8 mouse cellular contexts compared by ENCODE assay signal in the genomic region with DNA sequence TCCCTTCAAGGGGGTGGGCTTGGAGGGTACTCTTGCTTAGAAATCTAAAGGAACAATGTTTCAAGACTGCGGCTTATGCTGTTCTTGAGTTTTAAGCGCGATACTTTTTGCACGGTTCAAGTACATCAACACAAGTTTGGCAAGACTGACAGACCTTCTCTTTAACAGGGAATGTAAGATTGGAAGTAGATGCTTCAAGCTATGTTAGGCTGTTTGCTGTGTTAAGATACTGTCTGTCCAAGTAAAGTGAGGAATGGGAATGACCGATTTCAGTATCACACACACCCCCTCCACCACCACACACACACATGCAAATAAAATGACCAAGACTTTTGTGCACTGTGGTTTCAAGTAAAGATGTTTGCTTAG. TPM values are rescaled to one million over a fixed set of nuclear protein-coding genes. Genes with fewer than 3 reads are reported as not detected.
DNase-seq lines count a peak whose midpoint lies in the region; ATAC-seq and TF ChIP-seq lines count a peak whose summit lies in the region.

No protein-coding gene starts in this region.

- 14% methylated on average over 5 of the region's 5 CpGs for WGBS in liver, adult 2 months
- 8% methylated on average over 5 of the region's 5 CpGs for WGBS in forebrain, embryonic 12.5 days
- 10% methylated on average over 5 of the region's 5 CpGs for WGBS in limb, embryonic 11.5 days
- 8% methylated on average over 5 of the region's 5 CpGs for WGBS in neural tube, embryonic 14.5 days

- no peak for TF ChIP-seq POLR2A in liver, adult 2 months (IDR thresholded peaks at IDR 0.05; ENCODE audit: extremely low read depth, insufficient read depth, low read length)

- no peaks in the 10 kb centered on the region for H3K36me3 ChIP-seq in liver, adult 2 months (ENCODE audit: control insufficient read depth, insufficient read depth, low read length)
- no peaks in the 10 kb centered on the region for H3K36me3 ChIP-seq in forebrain, embryonic 12.5 days (replicated peaks)
- no peaks in the 10 kb centered on the region for H3K36me3 ChIP-seq in limb, embryonic 11.5 days (ENCODE audit: control insufficient read depth, insufficient read depth, low read length)
- no peaks in the 10 kb centered on the region for H3K36me3 ChIP-seq in neural tube, embryonic 14.5 days (ENCODE audit: control insufficient read depth, insufficient read depth, low read length)

- no peak for TF ChIP-seq CTCF in liver, adult 2 months (IDR thresholded peaks at IDR 0.05; ENCODE audit: low read depth, low read length)

- H3K4me3 ChIP-seq in liver, adult 2 months (ENCODE audit: insufficient read depth, low read depth, low read length): no peak overlapping the region; the same call in 1 of the 2 replicates
- peak overlapping the region; percentile 68 for H3K4me3 ChIP-seq in forebrain, embryonic 12.5 days (replicated peaks)
- H3K4me3 ChIP-seq in limb, embryonic 11.5 days (ENCODE audit: low read depth, low read length): peak overlapping the region; percentile 56
- peak overlapping the region; percentile 81 for H3K4me3 ChIP-seq in neural tube, embryonic 14.5 days (ENCODE audit: low read depth, low read length)

- no peak overlapping the region for H3K27ac ChIP-seq in liver, adult 2 months (replicated peaks; ENCODE audit: insufficient read depth, low read depth, low read length)
- H3K27ac ChIP-seq in forebrain, embryonic 12.5 days: peak overlapping the region; percentile 85
- H3K27ac ChIP-seq in limb, embryonic 11.5 days (replicated peaks; ENCODE audit: low read depth, low read length): 0 out of 2 replicates have a peak overlapping the region, but pooled peaks have one; percentile 67
- peak overlapping the region; percentile 88; the same call in 1 of the 2 replicates for H3K27ac ChIP-seq in neural tube, embryonic 14.5 days (ENCODE audit: low read depth, low read length)

- no peaks in the 10 kb centered on the region for H3K9me3 ChIP-seq in forebrain, embryonic 12.5 days
- no peaks in the 10 kb centered on the region for H3K9me3 ChIP-seq in limb, embryonic 11.5 days (ENCODE audit: control insufficient read depth, low read length)
- no peaks in the 10 kb centered on the region for H3K9me3 ChIP-seq in neural tube, embryonic 14.5 days (ENCODE audit: control insufficient read depth, low read length)

- no peak overlapping the region for H3K9ac ChIP-seq in liver, adult 2 months (ENCODE audit: low read depth, low read length)
- peak overlapping the region; percentile 78 for H3K9ac ChIP-seq in forebrain, embryonic 12.5 days
- H3K9ac ChIP-seq in limb, embryonic 11.5 days (ENCODE audit: low read length): peak overlapping the region; percentile 84
- peak overlapping the region; percentile 87 for H3K9ac ChIP-seq in neural tube, embryonic 14.5 days (replicated peaks; ENCODE audit: low read depth, low read length)

- H3K79me2 ChIP-seq in liver, adult 2 months (ENCODE audit: control insufficient read depth, insufficient read depth, low read length): no peaks in the 10 kb centered on the region

- no peak; the same call in 1 of the 2 replicates for ATAC-seq in forebrain, embryonic 12.5 days (ENCODE audit: low FRiP score)
- peak; percentile 5; the same call in 1 of the 2 replicates for ATAC-seq in limb, embryonic 11.5 days (ENCODE audit: insufficient number of reproducible peaks, low FRiP score, low TSS enrichment, low read depth)
- no peak; the same call in 1 of the 2 replicates for ATAC-seq in neural tube, embryonic 14.5 days (ENCODE audit: low read depth)

- no peaks in the 10 kb centered on the region; the same call in 1 of the 2 replicates for H3K4me1 ChIP-seq in liver, adult 2 months (ENCODE audit: control insufficient read depth, insufficient read depth, low read length)
- H3K4me1 ChIP-seq in forebrain, embryonic 12.5 days: peaks cover 11% of the 10 kb centered on the region
- no peaks in the 10 kb centered on the region for H3K4me1 ChIP-seq in limb, embryonic 11.5 days (ENCODE audit: control insufficient read depth, insufficient read depth, low read length)
- H3K4me1 ChIP-seq in neural tube, embryonic 14.5 days (ENCODE audit: control insufficient read depth, insufficient read depth, low read length): no peaks in the 10 kb centered on the region

- peaks cover 2% of the 10 kb centered on the region; the same call in 1 of the 2 replicates for H3K27me3 ChIP-seq in liver, adult 2 months (ENCODE audit: control insufficient read depth, insufficient read depth, low read length)
- no peaks in the 10 kb centered on the region for H3K27me3 ChIP-seq in forebrain, embryonic 12.5 days
- no peaks in the 10 kb centered on the region for H3K27me3 ChIP-seq in limb, embryonic 11.5 days (ENCODE audit: control insufficient read depth, insufficient read depth, low read length)
- no peaks in the 10 kb centered on the region; the same call in 1 of the 2 replicates for H3K27me3 ChIP-seq in neural tube, embryonic 14.5 days (ENCODE audit: control insufficient read depth, insufficient read depth, low read length)

- peak overlapping the region; percentile 57 for H3K4me2 ChIP-seq in forebrain, embryonic 12.5 days
- H3K4me2 ChIP-seq in limb, embryonic 11.5 days (ENCODE audit: low read depth, severe bottlenecking): peak overlapping the region; percentile 68
- peak overlapping the region; percentile 75 for H3K4me2 ChIP-seq in neural tube, embryonic 14.5 days (ENCODE audit: low read depth, low read length)

- peak; percentile 1 for DNase-seq in liver, adult 2 months (ENCODE audit: extremely low read depth, low read depth, low spot score)
- no peak for DNase-seq in liver
- no peak for DNase-seq in limb, embryonic 11.5 days (ENCODE audit: low spot score)
- no peak for DNase-seq in layer of hippocampus, postnatal 25 days (ENCODE audit: extremely low spot score in 1 of 2, low spot score in 1 of 2)
- DNase-seq in cerebellum, postnatal 36 days: no peak
- no peak for DNase-seq in urinary bladder, postnatal 4 days (ENCODE audit: low spot score in 2 of 2)

RNA-seq across cellular contexts. Expression of a gene that starts 0.3 kb away (rescaled TPM):
- not detected in 2 replicates for total RNA-seq in liver, adult 2 months (2014; rRNA removed)
- not detected in 2 replicates for polyA plus RNA-seq in liver, adult 2 months (2012; rRNA removed)
- 185 and 220 TPM in 2 replicates for polyA plus RNA-seq in forebrain, embryonic 12.5 days (2016; fragmentation: Nextera tagmentation; extraction: Ambion mirVana)
- 4.1 and 4.5 TPM in 2 replicates for polyA plus RNA-seq in limb, embryonic 11.5 days (2014; fragmentation: Nextera tagmentation; extraction: Ambion mirVana)
- 391 and 442 TPM in 2 replicates for polyA plus RNA-seq in neural tube, embryonic 14.5 days (2014; fragmentation: Nextera tagmentation; extraction: Ambion mirVana)
- 10 to 100 TPM; 59.1 to 73.6 TPM for total RNA-seq in layer of hippocampus, postnatal 25 days (2021)

RNA-seq across cellular contexts. Expression of a gene that starts 45.5 kb away (rescaled TPM):
- not detected in 2 replicates for total RNA-seq in liver, adult 2 months (2014; rRNA removed)
- not detected in 2 replicates for polyA plus RNA-seq in liver, adult 2 months (2012; rRNA removed)
- 1.3 and 1.9 TPM in 2 replicates for polyA plus RNA-seq in forebrain, embryonic 12.5 days (2016; fragmentation: Nextera tagmentation; extraction: Ambion mirVana)
- 0.21 and 0.47 TPM in 2 replicates for polyA plus RNA-seq in limb, embryonic 11.5 days (2014; fragmentation: Nextera tagmentation; extraction: Ambion mirVana)
- polyA plus RNA-seq in neural tube, embryonic 14.5 days (2014; fragmentation: Nextera tagmentation; extraction: Ambion mirVana): 1.5 and 3.4 TPM in 2 replicates
- total RNA-seq in layer of hippocampus, postnatal 25 days (2021): 10 to 100 TPM; 13.4 to 15.3 TPM

Comparison
In these comparisons a context has a peak if more than half of its experiments do, and no peak if none do; other contexts are left out.
1. RNA of a gene that starts 0.3 kb away (polyA plus RNA-seq): 391 to 442 TPM in neural tube, embryonic 14.5 days and 185 to 220 TPM in forebrain, embryonic 12.5 days; 4.1 to 4.5 TPM in limb, embryonic 11.5 days and not detected in liver, adult 2 months; every median in the first group is over 10 times any median in the second.
2. Peak in every context shown above with its lines, with median percentiles within 50 percentile points of each other: H3K4me2 ChIP-seq.